ENCODE assay signal across 9 mouse cellular contexts in genomic region chr1:44102939-44103338, GRCm38 (mm10). TPM values are rescaled to one million over a fixed set of nuclear protein-coding genes. Genes with fewer than 3 reads are reported as not detected.
DNase-seq lines count a peak whose midpoint lies in the region; ATAC-seq lines count a peak whose summit lies in the region.
"Had no signal": no experiment of that assay in that cellular context is flagged by ENCODE, and none has a peak within 500 bp of the region (broad histone marks: within the 10 kb centered on the region; RNA-seq: fewer than 3 reads in every experiment).

No protein-coding gene starts in this region.

- H3K9ac ChIP-seq in heart, embryonic 13.5 days = peak overlapping the region; percentile 93
- peak overlapping the region; percentile 31; the same call in 1 of the 2 replicates for H3K9ac ChIP-seq in heart, embryonic 15.5 days

- whole genome bisulfite sequencing in heart, embryonic 13.5 days = 21% methylated on average over 5 of the region's 5 CpGs
- whole genome bisulfite sequencing in heart, embryonic 15.5 days = 15% methylated on average over 5 of the region's 5 CpGs
- WGBS in midbrain, embryonic 10.5 days = 20% methylated on average over 5 of the region's 5 CpGs

- H3K36me3 ChIP-seq in heart, embryonic 13.5 days = peaks cover 35% of the 10 kb centered on the region
- H3K36me3 ChIP-seq in heart, embryonic 15.5 days = peaks cover 21% of the 10 kb centered on the region
- peaks cover 46% of the 10 kb centered on the region for H3K36me3 ChIP-seq in midbrain, embryonic 10.5 days

- H3K9me3 ChIP-seq in heart, embryonic 13.5 days = no peaks in the 10 kb centered on the region
- H3K9me3 ChIP-seq in heart, embryonic 15.5 days (replicated peaks) = no peaks in the 10 kb centered on the region
- no peaks in the 10 kb centered on the region; the same call in 1 of the 2 replicates for H3K9me3 ChIP-seq in midbrain, embryonic 10.5 days (replicated peaks)

- intact Hi-C loops in heart, postnatal 14 days (cut with DNase I) = loop anchor here (2.0 to 5.0 kb wide), 2 partner anchors 14 to 171 kb away; partner anchors contain the start of gene Tpp2

- no peaks in the 10 kb centered on the region for H3K27me3 ChIP-seq in heart, embryonic 13.5 days (replicated peaks)
- no peaks in the 10 kb centered on the region for H3K27me3 ChIP-seq in heart, embryonic 15.5 days
- no peaks in the 10 kb centered on the region for H3K27me3 ChIP-seq in midbrain, embryonic 10.5 days (ENCODE audit: low read depth, poor library complexity, severe bottlenecking)

- peaks cover 14% of the 10 kb centered on the region for H3K4me1 ChIP-seq in heart, embryonic 13.5 days
- peaks cover 12% of the 10 kb centered on the region for H3K4me1 ChIP-seq in heart, embryonic 15.5 days (replicated peaks)
- H3K4me1 ChIP-seq in midbrain, embryonic 10.5 days = peaks cover 20% of the 10 kb centered on the region

- H3K4me2 ChIP-seq in heart, embryonic 13.5 days = peak overlapping the region; percentile 79
- peak overlapping the region; percentile 82 for H3K4me2 ChIP-seq in heart, embryonic 15.5 days

- H3K4me3 ChIP-seq in heart, embryonic 13.5 days = peak overlapping the region; percentile 94
- H3K4me3 ChIP-seq in heart, embryonic 15.5 days = peak overlapping the region; percentile 88; the same call in 1 of the 2 replicates
- H3K4me3 ChIP-seq in midbrain, embryonic 10.5 days = peak overlapping the region; percentile 71

- ATAC-seq in heart, embryonic 13.5 days (ENCODE audit: extremely low read depth, insufficient number of reproducible peaks, low FRiP score, low TSS enrichment) = no peak
- ATAC-seq in heart, embryonic 15.5 days (replicated peaks; ENCODE audit: insufficient number of reproducible peaks, insufficient read depth, low FRiP score, low read depth) = no peak

- no peak overlapping the region for H3K27ac ChIP-seq in heart, embryonic 13.5 days (replicated peaks)
- H3K27ac ChIP-seq in heart, embryonic 15.5 days = no peak overlapping the region
- peak overlapping the region; percentile 92 for H3K27ac ChIP-seq in midbrain, embryonic 10.5 days (replicated peaks)

- DNase-seq in heart, postnatal 14 days = no peak
- DNase-seq in MEL-GATA-1-ER (ENCODE audit: extremely low read depth, low read depth) = peak; percentile 8
- DNase-seq in midbrain, embryonic 10.5 days (ENCODE audit: low spot score) = peak; percentile 20
- no peak for DNase-seq in B cell, adult 2 months
- DNase-seq in gastrocnemius, postnatal 25 days = no peak
- no peak for DNase-seq in right cerebral cortex, adult 2 months (ENCODE audit: low spot score in 2 of 2)

RNA-seq across cellular contexts. Expression of gene Tex30, which starts 0.7 kb away (rescaled TPM):
- polyA plus RNA-seq in heart, embryonic 13.5 days (2015; fragmentation: Nextera tagmentation; extraction: Ambion mirVana) = 69.3 and 71.2 TPM in 2 replicates
- total RNA-seq in heart, postnatal 14 days (2021) = 1 to 10 TPM; 7.4 to 8.7 TPM
- polyA plus RNA-seq in heart, embryonic 15.5 days (2015; fragmentation: Nextera tagmentation; extraction: Ambion mirVana) = 59.8 and 60.3 TPM in 2 replicates
- polyA plus RNA-seq in midbrain, embryonic 10.5 days (2016; fragmentation: Nextera tagmentation; extraction: Ambion mirVana) = 105 and 118 TPM in 2 replicates
- total RNA-seq in gastrocnemius, postnatal 25 days (2021) = 1 to 10 TPM; 5.0 to 5.4 TPM

RNA-seq across cellular contexts. Expression of gene Kdelc1, which starts 15.7 kb away (rescaled TPM):
- polyA plus RNA-seq in heart, embryonic 13.5 days (2015; fragmentation: Nextera tagmentation; extraction: Ambion mirVana) = 38.1 and 45.5 TPM in 2 replicates
- 10 to 100 TPM; 21.8 to 26.3 TPM for total RNA-seq in heart, postnatal 14 days (2021)
- 39.1 and 40.8 TPM in 2 replicates for polyA plus RNA-seq in heart, embryonic 15.5 days (2015; fragmentation: Nextera tagmentation; extraction: Ambion mirVana)
- polyA plus RNA-seq in midbrain, embryonic 10.5 days (2016; fragmentation: Nextera tagmentation; extraction: Ambion mirVana) = 56.1 and 64.6 TPM in 2 replicates
- total RNA-seq in gastrocnemius, postnatal 25 days (2021) = 1 to 10 TPM; 6.7 to 7.7 TPM

RNA-seq across cellular contexts. Expression of gene Bivm, which starts 15.8 kb away (rescaled TPM):
- 12.4 and 12.6 TPM in 2 replicates for polyA plus RNA-seq in heart, embryonic 13.5 days (2015; fragmentation: Nextera tagmentation; extraction: Ambion mirVana)
- total RNA-seq in heart, postnatal 14 days (2021) = 10 to 100 TPM; 10.2 to 13.7 TPM
- 11.9 and 12.2 TPM in 2 replicates for polyA plus RNA-seq in heart, embryonic 15.5 days (2015; fragmentation: Nextera tagmentation; extraction: Ambion mirVana)
- polyA plus RNA-seq in midbrain, embryonic 10.5 days (2016; fragmentation: Nextera tagmentation; extraction: Ambion mirVana) = 22.5 and 24.7 TPM in 2 replicates
- total RNA-seq in gastrocnemius, postnatal 25 days (2021) = 1 to 10 TPM; 6.9 to 8.8 TPM

RNA-seq across cellular contexts. Expression of gene Gm8251, which starts 41.2 kb away (rescaled TPM):
- polyA plus RNA-seq in heart, embryonic 13.5 days (2015; fragmentation: Nextera tagmentation; extraction: Ambion mirVana) = 0.06 TPM in 1 of 2 replicates, not detected in the other
- under 1 TPM in 1 of 2 experiments, not detected in 1; 0.02 TPM for total RNA-seq in heart, postnatal 14 days (2021)
- 0.03 TPM in 1 of 2 replicates, not detected in the other for polyA plus RNA-seq in heart, embryonic 15.5 days (2015; fragmentation: Nextera tagmentation; extraction: Ambion mirVana)
- polyA plus RNA-seq in midbrain, embryonic 10.5 days (2016; fragmentation: Nextera tagmentation; extraction: Ambion mirVana) = 0.16 and 0.22 TPM in 2 replicates
- not detected for total RNA-seq in gastrocnemius, postnatal 25 days (2021)
- polyA plus RNA-seq: spleen, adult 2 months had no signal

RNA-seq across cellular contexts. Expression of gene Ercc5, which starts 44.6 kb away (rescaled TPM):
- 10.2 and 11.8 TPM in 2 replicates for polyA plus RNA-seq in heart, embryonic 13.5 days (2015; fragmentation: Nextera tagmentation; extraction: Ambion mirVana)
- total RNA-seq in heart, postnatal 14 days (2021) = 10 to 100 TPM; 18.8 to 19.4 TPM
- 11.4 and 14.5 TPM in 2 replicates for polyA plus RNA-seq in heart, embryonic 15.5 days (2015; fragmentation: Nextera tagmentation; extraction: Ambion mirVana)
- polyA plus RNA-seq in midbrain, embryonic 10.5 days (2016; fragmentation: Nextera tagmentation; extraction: Ambion mirVana) = 29.0 and 32.8 TPM in 2 replicates
- total RNA-seq in gastrocnemius, postnatal 25 days (2021) = 10 to 100 TPM; 11.2 to 15.3 TPM

Comparison
In these comparisons a context has a peak if more than half of its experiments do, and no peak if none do; other contexts are left out.
1. DNase-seq: peak in MEL-GATA-1-ER (single experiment) and midbrain, embryonic 10.5 days (single experiment); none in heart, postnatal 14 days (0 of 2), B cell, adult 2 months (0 of 2), gastrocnemius, postnatal 25 days (single experiment) and right cerebral cortex, adult 2 months (0 of 2).
2. Peak in every context shown above with its lines, with median percentiles within 50 percentile points of each other: H3K4me3 ChIP-seq.